ENCODE assay signal across 8 mouse cellular contexts in the genomic region with DNA sequence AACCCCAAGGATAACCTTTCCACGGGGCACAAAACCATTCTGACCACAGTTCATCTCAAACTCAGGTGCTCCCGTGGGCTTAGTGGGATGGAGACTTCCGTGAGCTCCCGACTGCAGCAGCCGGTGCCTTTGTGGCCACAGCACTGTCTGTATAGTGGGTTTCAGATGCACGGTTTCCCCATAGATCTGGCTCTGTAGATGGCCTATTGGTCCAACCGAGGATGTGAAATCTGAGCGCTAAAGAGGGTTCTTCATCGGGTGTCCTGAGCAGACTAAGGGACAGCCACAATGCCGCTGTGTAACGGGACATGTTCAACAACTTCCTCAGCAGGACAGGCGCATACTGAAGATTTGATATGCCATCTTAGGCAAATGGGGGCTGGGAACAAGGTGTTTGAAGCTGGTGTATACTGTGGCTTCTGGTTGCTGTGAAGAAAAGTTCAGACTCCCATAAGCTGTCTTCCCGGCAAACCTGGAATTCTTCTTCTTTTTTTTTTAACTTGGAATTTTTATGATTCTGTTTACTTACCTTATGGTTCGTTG. TPM values are rescaled to one million over a fixed set of nuclear protein-coding genes. Genes with fewer than 3 reads are reported as not detected.
DNase-seq lines count a peak whose midpoint lies in the region; ATAC-seq and TF ChIP-seq lines count a peak whose summit lies in the region.

No protein-coding gene starts in this region.

- peak overlapping the region; percentile 58 for H3K4me3 ChIP-seq in heart, embryonic 11.5 days (ENCODE audit: low read depth, low read length)
- peak overlapping the region; percentile 68 for H3K4me3 ChIP-seq in G1E (ENCODE audit: low read depth, low read length)
- H3K4me3 ChIP-seq in hindbrain, embryonic 10.5 days: peak overlapping the region; percentile 64
- peak overlapping the region; percentile 51 for H3K4me3 ChIP-seq in midbrain, embryonic 13.5 days (replicated peaks)

- H3K36me3 ChIP-seq in heart, embryonic 11.5 days (ENCODE audit: control insufficient read depth, insufficient read depth, low read length): no peaks in the 10 kb centered on the region
- no peaks in the 10 kb centered on the region for H3K36me3 ChIP-seq in G1E (replicated peaks)
- 0 out of 2 replicates have a peak, but pooled peaks cover under 1% of the 10 kb centered on the region for H3K36me3 ChIP-seq in hindbrain, embryonic 10.5 days
- H3K36me3 ChIP-seq in midbrain, embryonic 13.5 days: no peaks in the 10 kb centered on the region

- WGBS in heart, embryonic 11.5 days (ENCODE audit: insufficient replicate concordance): 40% methylated on average over 14 of the region's 14 CpGs
- WGBS in hindbrain, embryonic 10.5 days: 44% methylated on average over 14 of the region's 14 CpGs
- WGBS in midbrain, embryonic 13.5 days: 40% methylated on average over 14 of the region's 14 CpGs

- no peak for ATAC-seq in heart, embryonic 11.5 days (replicated peaks; ENCODE audit: insufficient number of reproducible peaks, low FRiP score, low TSS enrichment)
- ATAC-seq in G1E (ENCODE audit: extremely low read depth, insufficient number of reproducible peaks, low FRiP score, poor library complexity, severe bottlenecking): no peak
- ATAC-seq in midbrain, embryonic 13.5 days: no peak

- TF ChIP-seq CTCF in G1E (IDR thresholded peaks at IDR 0.05; ENCODE audit: low read depth, low read length): no peak

- H3K4me2 ChIP-seq in heart, embryonic 11.5 days: peak overlapping the region; percentile 88
- peak overlapping the region; percentile 70 for H3K4me2 ChIP-seq in midbrain, embryonic 13.5 days (replicated peaks)

- H3K27ac ChIP-seq in heart, embryonic 11.5 days (ENCODE audit: low read depth, low read length): no peak overlapping the region
- H3K27ac ChIP-seq in hindbrain, embryonic 10.5 days: peak overlapping the region; percentile 90
- peak overlapping the region; percentile 85 for H3K27ac ChIP-seq in midbrain, embryonic 13.5 days

- peak overlapping the region; percentile 85 for H3K9ac ChIP-seq in heart, embryonic 11.5 days (ENCODE audit: low read depth, low read length)
- H3K9ac ChIP-seq in midbrain, embryonic 13.5 days (replicated peaks): peak overlapping the region; percentile 70

- no peaks in the 10 kb centered on the region for H3K9me3 ChIP-seq in heart, embryonic 11.5 days (replicated peaks; ENCODE audit: control insufficient read depth, low read length)
- no peaks in the 10 kb centered on the region for H3K9me3 ChIP-seq in G1E (replicated peaks)
- H3K9me3 ChIP-seq in hindbrain, embryonic 10.5 days: no peaks in the 10 kb centered on the region
- no peaks in the 10 kb centered on the region for H3K9me3 ChIP-seq in midbrain, embryonic 13.5 days

- no peak for DNase-seq in heart, adult 9 months (ENCODE audit: low spot score in 2 of 2)
- DNase-seq in G1E (ENCODE audit: low spot score): no peak
- no peak for DNase-seq in hindbrain, embryonic 10.5 days (ENCODE audit: low spot score)
- DNase-seq in c-Kit-positive CD71-positive TER-119-positive erythroid progenitor cells, embryonic 14.5 days (ENCODE audit: low spot score): no peak
- DNase-seq in layer of hippocampus, adult 9-10 months (ENCODE audit: low spot score): no peak
- no peak for DNase-seq in layer of hippocampus, adult 8-10 months (ENCODE audit: low spot score in 2 of 2)

- H3K27me3 ChIP-seq in heart, embryonic 11.5 days (ENCODE audit: control insufficient read depth, insufficient read depth, low read length): peaks cover 2% of the 10 kb centered on the region; the same call in 1 of the 2 replicates
- no peaks in the 10 kb centered on the region for H3K27me3 ChIP-seq in G1E (ENCODE audit: insufficient read depth, low read length)
- H3K27me3 ChIP-seq in hindbrain, embryonic 10.5 days (ENCODE audit: insufficient read depth, poor library complexity, severe bottlenecking): no peaks in the 10 kb centered on the region
- H3K27me3 ChIP-seq in midbrain, embryonic 13.5 days: no peaks in the 10 kb centered on the region

- peaks cover 8% of the 10 kb centered on the region for H3K4me1 ChIP-seq in heart, embryonic 11.5 days (ENCODE audit: control insufficient read depth, insufficient read depth, low read length)
- H3K4me1 ChIP-seq in G1E (ENCODE audit: insufficient read depth, low read depth, low read length): peaks cover 29% of the 10 kb centered on the region
- peaks cover 21% of the 10 kb centered on the region for H3K4me1 ChIP-seq in hindbrain, embryonic 10.5 days (replicated peaks)
- H3K4me1 ChIP-seq in midbrain, embryonic 13.5 days (replicated peaks): peaks cover 20% of the 10 kb centered on the region

RNA-seq across cellular contexts. Expression of a gene that starts 0.8 kb away (rescaled TPM):
- polyA plus RNA-seq in heart, embryonic 11.5 days (2014; fragmentation: Nextera tagmentation; extraction: Ambion mirVana): 1.7 and 3.1 TPM in 2 replicates
- total RNA-seq in G1E (2014; fragmentation: Nextera tagmentation): 2.7 and 4.4 TPM in 2 replicates
- 1.6 and 1.7 TPM in 2 replicates for total RNA-seq in G1E (2017)
- 0.01 and 0.04 TPM in 2 replicates for polyA plus RNA-seq in G1E (2012)
- polyA plus RNA-seq in hindbrain, embryonic 10.5 days (2016; fragmentation: Nextera tagmentation; extraction: Ambion mirVana): 5.2 and 6.6 TPM in 2 replicates
- polyA plus RNA-seq in midbrain, embryonic 13.5 days (2015; fragmentation: Nextera tagmentation; extraction: Ambion mirVana): 12.8 and 13.2 TPM in 2 replicates
- 10 to 100 TPM in 2 of 4 experiments, 1 to 10 TPM in 2; 9.6 to 13.5 (median 10.5) TPM for total RNA-seq in layer of hippocampus, adult 8-10 months (2022)

RNA-seq across cellular contexts. Expression of a gene that starts 13.9 kb away (rescaled TPM):
- polyA plus RNA-seq in heart, embryonic 11.5 days (2014; fragmentation: Nextera tagmentation; extraction: Ambion mirVana): 3.0 and 3.6 TPM in 2 replicates
- 5.9 and 8.0 TPM in 2 replicates for total RNA-seq in G1E (2014; fragmentation: Nextera tagmentation)
- total RNA-seq in G1E (2017): 8.6 and 10.8 TPM in 2 replicates
- polyA plus RNA-seq in G1E (2012): 25.1 and 34.7 TPM in 2 replicates
- 8.3 and 10.6 TPM in 2 replicates for polyA plus RNA-seq in hindbrain, embryonic 10.5 days (2016; fragmentation: Nextera tagmentation; extraction: Ambion mirVana)
- polyA plus RNA-seq in midbrain, embryonic 13.5 days (2015; fragmentation: Nextera tagmentation; extraction: Ambion mirVana): 11.0 and 12.7 TPM in 2 replicates
- 100 to 1,000 TPM; 140 to 155 (median 146) TPM for total RNA-seq in layer of hippocampus, adult 8-10 months (2022)

RNA-seq across cellular contexts. Expression of a gene that starts 34.6 kb away (rescaled TPM):
- polyA plus RNA-seq in heart, embryonic 11.5 days (2014; fragmentation: Nextera tagmentation; extraction: Ambion mirVana): not detected in 2 replicates
- total RNA-seq in G1E (2014; fragmentation: Nextera tagmentation) (not detected in 2 replicates), G1E (2017) (not detected in 2 replicates)
- polyA plus RNA-seq in G1E (2012): not detected in 2 replicates
- 3.3 and 10.9 TPM in 2 replicates for polyA plus RNA-seq in hindbrain, embryonic 10.5 days (2016; fragmentation: Nextera tagmentation; extraction: Ambion mirVana)
- 37.0 and 40.5 TPM in 2 replicates for polyA plus RNA-seq in midbrain, embryonic 13.5 days (2015; fragmentation: Nextera tagmentation; extraction: Ambion mirVana)
- 10 to 100 TPM; 37.0 to 42.0 (median 41.1) TPM for total RNA-seq in layer of hippocampus, adult 8-10 months (2022)

RNA-seq across cellular contexts. Expression of a gene that starts 42.9 kb away (rescaled TPM):
- polyA plus RNA-seq in heart, embryonic 11.5 days (2014; fragmentation: Nextera tagmentation; extraction: Ambion mirVana): 21.8 and 22.5 TPM in 2 replicates
- total RNA-seq in G1E (2014; fragmentation: Nextera tagmentation): 16.3 and 21.4 TPM in 2 replicates
- total RNA-seq in G1E (2017): 7.1 and 9.4 TPM in 2 replicates
- polyA plus RNA-seq in G1E (2012): 0.26 and 0.70 TPM in 2 replicates
- polyA plus RNA-seq in hindbrain, embryonic 10.5 days (2016; fragmentation: Nextera tagmentation; extraction: Ambion mirVana): 55.2 and 62.2 TPM in 2 replicates
- polyA plus RNA-seq in midbrain, embryonic 13.5 days (2015; fragmentation: Nextera tagmentation; extraction: Ambion mirVana): 142 and 143 TPM in 2 replicates
- 10 to 100 TPM; 37.9 to 43.5 (median 41.4) TPM for total RNA-seq in layer of hippocampus, adult 8-10 months (2022)
